Mouse (Mus musculus): ENCODE measurements around the gene Lrig1. TPM values are rescaled to one million over a fixed set of nuclear protein-coding genes. Genes with fewer than 3 reads are reported as not detected.

Lrig1 gene
- polyA plus RNA-seq, 1 experiment = not detected

GRCm38 (mm10) chr6:94718607-94719346 lies 18.8 kb upstream of the Lrig1 start:
- TF ChIP-seq CTCF (IDR thresholded peaks at IDR 0.05; ENCODE audit: insufficient read depth, low read depth, low read length) (no peak), POLR2A (IDR thresholded peaks at IDR 0.05; ENCODE audit: insufficient read depth, low read depth, low read length) (no peak)
- Histone ChIP-seq H3K4me1 (ENCODE audit: control insufficient read depth, insufficient read depth, low read length) (no peaks in the 10 kb centered on the region), H3K27ac (ENCODE audit: insufficient read depth, low read depth, low read length) (no peak overlapping the region), H3K4me3 (ENCODE audit: insufficient read depth, low read depth, low read length) (no peak overlapping the region)
- WGBS = 94% methylated on average over 15 of the region's 15 CpGs

- no peaks in the 10 kb centered on the region for H3K4me1 ChIP-seq (ENCODE audit: control insufficient read depth, insufficient read depth, low read length)
- H3K4me3 ChIP-seq (ENCODE audit: insufficient read depth, low read depth, low read length) = no peak overlapping the region
- WGBS = 64% methylated on average over 7 of the region's 7 CpGs
- no peak overlapping the region for H3K27ac ChIP-seq (ENCODE audit: insufficient read depth, low read depth, low read length)
- TF ChIP-seq CTCF (IDR thresholded peaks at IDR 0.05; ENCODE audit: insufficient read depth, low read depth, low read length) (no peak), POLR2A (IDR thresholded peaks at IDR 0.05; ENCODE audit: insufficient read depth, low read depth, low read length) (no peak)
Observed at GRCm38 (mm10) chr6:94717705-94718489, 17.9 kb upstream of the Lrig1 start.

- Histone ChIP-seq H3K4me3 (ENCODE audit: insufficient read depth, low read depth, low read length) (no peak overlapping the region), H3K27ac (ENCODE audit: insufficient read depth, low read depth, low read length) (no peak overlapping the region), H3K4me1 (ENCODE audit: control insufficient read depth, insufficient read depth, low read length) (no peaks in the 10 kb centered on the region)
- WGBS = 41% methylated on average over 4 of the region's 4 CpGs
- TF ChIP-seq CTCF (IDR thresholded peaks at IDR 0.05; ENCODE audit: insufficient read depth, low read depth, low read length) (no peak), POLR2A (IDR thresholded peaks at IDR 0.05; ENCODE audit: insufficient read depth, low read depth, low read length) (no peak)
Observed at GRCm38 (mm10) chr6:94715645-94715940, 15.6 kb upstream of the Lrig1 start.

GRCm38 (mm10) chr6:94714815-94715644 lies 15.1 kb upstream of the Lrig1 start:
- Histone ChIP-seq H3K27ac (ENCODE audit: insufficient read depth, low read depth, low read length) (no peak overlapping the region), H3K4me1 (ENCODE audit: control insufficient read depth, insufficient read depth, low read length) (no peaks in the 10 kb centered on the region), H3K4me3 (ENCODE audit: insufficient read depth, low read depth, low read length) (no peak overlapping the region)
- 43% methylated on average over 13 of the region's 13 CpGs for WGBS
- no peak for TF ChIP-seq CTCF (IDR thresholded peaks at IDR 0.05; ENCODE audit: insufficient read depth, low read depth, low read length)
- no peak for TF ChIP-seq POLR2A (IDR thresholded peaks at IDR 0.05; ENCODE audit: insufficient read depth, low read depth, low read length)

GRCm38 (mm10) chr6:94709832-94710231 lies 9.9 kb upstream of the Lrig1 start:
- 76% methylated on average over 3 of the region's 3 CpGs for WGBS
- H3K27ac ChIP-seq (ENCODE audit: insufficient read depth, low read depth, low read length) = no peak overlapping the region
- H3K4me3 ChIP-seq (ENCODE audit: insufficient read depth, low read depth, low read length) = no peak overlapping the region
- TF ChIP-seq CTCF (IDR thresholded peaks at IDR 0.05; ENCODE audit: insufficient read depth, low read depth, low read length) = no peak
- TF ChIP-seq POLR2A (IDR thresholded peaks at IDR 0.05; ENCODE audit: insufficient read depth, low read depth, low read length) = no peak
- H3K4me1 ChIP-seq (ENCODE audit: control insufficient read depth, insufficient read depth, low read length) = no peaks in the 10 kb centered on the region

GRCm38 (mm10) chr6:94709150-94709549 lies 9.2 kb upstream of the Lrig1 start:
- Histone ChIP-seq H3K4me3 (ENCODE audit: insufficient read depth, low read depth, low read length) (no peak overlapping the region), H3K27ac (ENCODE audit: insufficient read depth, low read depth, low read length) (no peak overlapping the region), H3K4me1 (ENCODE audit: control insufficient read depth, insufficient read depth, low read length) (no peaks in the 10 kb centered on the region)
- 87% methylated on average over 1 of the region's 1 CpGs for WGBS
- TF ChIP-seq POLR2A (IDR thresholded peaks at IDR 0.05; ENCODE audit: insufficient read depth, low read depth, low read length) (no peak), CTCF (IDR thresholded peaks at IDR 0.05; ENCODE audit: insufficient read depth, low read depth, low read length) (no peak)

GRCm38 (mm10) chr6:94707254-94707653 lies 7.3 kb upstream of the Lrig1 start:
- TF ChIP-seq CTCF (IDR thresholded peaks at IDR 0.05; ENCODE audit: insufficient read depth, low read depth, low read length) (no peak), POLR2A (IDR thresholded peaks at IDR 0.05; ENCODE audit: insufficient read depth, low read depth, low read length) (no peak)
- Histone ChIP-seq H3K27ac (ENCODE audit: insufficient read depth, low read depth, low read length) (no peak overlapping the region), H3K4me1 (ENCODE audit: control insufficient read depth, insufficient read depth, low read length) (no peaks in the 10 kb centered on the region), H3K4me3 (ENCODE audit: insufficient read depth, low read depth, low read length) (no peak overlapping the region)
- 91% methylated on average over 5 of the region's 5 CpGs for WGBS

- no peak overlapping the region for H3K27ac ChIP-seq (ENCODE audit: insufficient read depth, low read depth, low read length)
- WGBS = 82% methylated on average over 1 of the region's 1 CpGs
- TF ChIP-seq POLR2A (IDR thresholded peaks at IDR 0.05; ENCODE audit: insufficient read depth, low read depth, low read length) (no peak), CTCF (IDR thresholded peaks at IDR 0.05; ENCODE audit: insufficient read depth, low read depth, low read length) (no peak)
- H3K4me3 ChIP-seq (ENCODE audit: insufficient read depth, low read depth, low read length) = no peak overlapping the region
- H3K4me1 ChIP-seq (ENCODE audit: control insufficient read depth, insufficient read depth, low read length) = no peaks in the 10 kb centered on the region
Observed at GRCm38 (mm10) chr6:94705931-94706330, 6.0 kb upstream of the Lrig1 start.
